Mouse (Mus musculus): ENCODE results near the gene Nol9. TPM values are rescaled to one million over a fixed set of nuclear protein-coding genes. Genes with fewer than 3 reads are reported as not detected.

Nol9 gene
- total and polyA plus RNA-seq, 2 experiments from 2014 or later: 19.0 to 22.5 TPM

- H3K9me3 ChIP-seq (ENCODE audit: low read length): no peaks in the 10 kb centered on the region
- 79% methylated on average over 9 of the region's 9 CpGs for WGBS
- H3K4me2 ChIP-seq (ENCODE audit: low read depth, low read length, poor library complexity, severe bottlenecking): no peak overlapping the region
- no peak for TF ChIP-seq CTCF (IDR thresholded peaks at IDR 0.05)
- H3K4me3 ChIP-seq (ENCODE audit: low read depth, low read length): no peak overlapping the region
- DNase-seq (ENCODE audit: low spot score) (no peak), ATAC-seq (ENCODE audit: low FRiP score) (no peak)
- H3K27ac ChIP-seq (ENCODE audit: low read depth, low read length): no peak overlapping the region; the same call in 1 of the 2 replicates
- H3K27me3 ChIP-seq (ENCODE audit: insufficient read depth, low read length): no peaks in the 10 kb centered on the region
- peaks cover 28% of the 10 kb centered on the region for H3K36me3 ChIP-seq (ENCODE audit: insufficient read depth, low read length)
- H3K9ac ChIP-seq (replicated peaks; ENCODE audit: low read length, poor library complexity, severe bottlenecking): no peak overlapping the region
- H3K4me1 ChIP-seq (ENCODE audit: insufficient read depth, low read length): no peaks in the 10 kb centered on the region
Measured at GRCm38 (mm10) chr4:152062390-152063110, 23.4 kb downstream of the Nol9 start.

- no peak overlapping the region for H3K9ac ChIP-seq (replicated peaks; ENCODE audit: low read length, poor library complexity, severe bottlenecking)
- no peaks in the 10 kb centered on the region for H3K27me3 ChIP-seq (ENCODE audit: insufficient read depth, low read length)
- H3K4me3 ChIP-seq (ENCODE audit: low read depth, low read length): no peak overlapping the region
- no peak overlapping the region for H3K27ac ChIP-seq (ENCODE audit: low read depth, low read length)
- no peaks in the 10 kb centered on the region for H3K36me3 ChIP-seq (ENCODE audit: insufficient read depth, low read length)
- no peaks in the 10 kb centered on the region for H3K9me3 ChIP-seq (ENCODE audit: low read length)
- ATAC-seq (ENCODE audit: low FRiP score) (no peak), DNase-seq (ENCODE audit: low spot score) (no peak)
- H3K4me1 ChIP-seq (ENCODE audit: insufficient read depth, low read length): no peaks in the 10 kb centered on the region
- TF ChIP-seq CTCF (IDR thresholded peaks at IDR 0.05): no peak
- no peak overlapping the region for H3K4me2 ChIP-seq (ENCODE audit: low read depth, low read length, poor library complexity, severe bottlenecking)
Measured at GRCm38 (mm10) chr4:152067280-152067679, 28.2 kb downstream of the Nol9 start.

- Histone ChIP-seq H3K9ac (replicated peaks; ENCODE audit: low read length, poor library complexity, severe bottlenecking) (no peak overlapping the region), H3K36me3 (ENCODE audit: insufficient read depth, low read length) (no peaks in the 10 kb centered on the region), H3K4me3 (ENCODE audit: low read depth, low read length) (no peak overlapping the region), H3K9me3 (ENCODE audit: low read length) (no peaks in the 10 kb centered on the region), H3K27ac (ENCODE audit: low read depth, low read length) (no peak overlapping the region), H3K4me1 (ENCODE audit: insufficient read depth, low read length) (no peaks in the 10 kb centered on the region), H3K27me3 (ENCODE audit: insufficient read depth, low read length) (no peaks in the 10 kb centered on the region), H3K4me2 (ENCODE audit: low read depth, low read length, poor library complexity, severe bottlenecking) (no peak overlapping the region)
- no peak for ATAC-seq (ENCODE audit: low FRiP score)
- WGBS: 77% methylated on average over 6 of the region's 6 CpGs
- DNase-seq (ENCODE audit: low spot score): no peak
- no peak for TF ChIP-seq CTCF (IDR thresholded peaks at IDR 0.05)
Measured at GRCm38 (mm10) chr4:152068166-152068724, 29.1 kb downstream of the Nol9 start.

GRCm38 (mm10) chr4:152069245-152069644 lies 30.1 kb downstream of the Nol9 start:
- no peak for DNase-seq (ENCODE audit: low spot score)
- Histone ChIP-seq H3K4me1 (ENCODE audit: insufficient read depth, low read length) (no peaks in the 10 kb centered on the region), H3K4me2 (ENCODE audit: low read depth, low read length, poor library complexity, severe bottlenecking) (no peak overlapping the region), H3K9me3 (ENCODE audit: low read length) (no peaks in the 10 kb centered on the region), H3K27ac (ENCODE audit: low read depth, low read length) (no peak overlapping the region), H3K4me3 (ENCODE audit: low read depth, low read length) (no peak overlapping the region), H3K27me3 (ENCODE audit: insufficient read depth, low read length) (no peaks in the 10 kb centered on the region), H3K9ac (replicated peaks; ENCODE audit: low read length, poor library complexity, severe bottlenecking) (no peak overlapping the region), H3K36me3 (ENCODE audit: insufficient read depth, low read length) (no peaks in the 10 kb centered on the region)
- 86% methylated on average over 3 of the region's 3 CpGs for WGBS
- TF ChIP-seq CTCF (IDR thresholded peaks at IDR 0.05): no peak
- ATAC-seq (ENCODE audit: low FRiP score): no peak

GRCm38 (mm10) chr4:152070494-152071396 lies 31.6 kb downstream of the Nol9 start:
- 78% methylated on average over 11 of the region's 11 CpGs for whole genome bisulfite sequencing
- TF ChIP-seq CTCF (IDR thresholded peaks at IDR 0.05): no peak
- no peak for DNase-seq (ENCODE audit: low spot score)

More at GRCm38 (mm10) chr4:152070494-152071396, 31.6 kb downstream of the Nol9 start:
- no peak for ATAC-seq (ENCODE audit: low FRiP score)
- no peak overlapping the region for H3K4me3 ChIP-seq (ENCODE audit: low read depth, low read length)
- H3K36me3 ChIP-seq (ENCODE audit: insufficient read depth, low read length): no peaks in the 10 kb centered on the region
- H3K27me3 ChIP-seq (ENCODE audit: insufficient read depth, low read length): no peaks in the 10 kb centered on the region
- no peaks in the 10 kb centered on the region for H3K4me1 ChIP-seq (ENCODE audit: insufficient read depth, low read length)
- no peaks in the 10 kb centered on the region for H3K9me3 ChIP-seq (ENCODE audit: low read length)
- H3K27ac ChIP-seq (ENCODE audit: low read depth, low read length): no peak overlapping the region
- H3K9ac ChIP-seq (replicated peaks; ENCODE audit: low read length, poor library complexity, severe bottlenecking): no peak overlapping the region
- no peak overlapping the region for H3K4me2 ChIP-seq (ENCODE audit: low read depth, low read length, poor library complexity, severe bottlenecking)
